Mouse (Mus musculus) B cell, adult 2 months (primary cell): Measurements from ENCODE around the gene Inpp5k.
"Not testable (repeated sequence)": the region's sequence is repeated elsewhere in the genome, so short reads cannot be mapped to it uniquely, and the experiment has no call there.

Experiments
- DNase-seq, 2 experiments: peaks; one replicate each; pipeline ENCODE4 v3.0.0; 2022

Gene Inpp5k

DNA sequence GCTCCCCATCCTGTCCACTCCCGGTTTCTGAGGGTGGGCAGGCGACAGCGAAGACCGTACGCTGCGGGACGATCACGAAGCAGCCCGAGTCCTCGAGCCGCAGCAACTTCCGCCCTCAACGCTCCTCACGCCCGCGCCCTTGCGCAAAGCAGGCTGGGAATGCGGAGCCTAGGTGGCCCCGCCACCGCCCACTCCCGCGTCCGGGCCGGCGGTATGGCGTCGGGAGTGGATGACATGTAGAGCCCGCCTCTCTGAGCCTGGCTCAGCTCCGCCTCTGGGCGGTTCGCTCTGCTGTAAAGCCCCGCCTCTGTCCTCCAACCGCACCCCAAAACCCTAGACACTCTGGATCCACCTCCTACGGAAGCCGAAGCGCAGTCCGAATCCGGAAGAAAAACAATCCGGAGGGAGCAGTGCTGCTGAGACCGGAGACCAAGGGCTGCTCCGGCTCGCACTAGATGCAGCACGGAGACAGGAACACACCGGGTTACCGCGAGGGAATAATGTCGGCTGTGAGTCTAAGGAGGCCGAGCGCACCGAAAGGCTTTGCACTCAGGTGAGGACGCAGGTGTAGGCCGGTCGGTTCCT lies at the start of gene Inpp5k:
TSS of gene Inpp5k (plus strand) at position 344 of the 585 bp plus-strand sequence.
- peak; percentile 95 for DNase-seq

DNA sequence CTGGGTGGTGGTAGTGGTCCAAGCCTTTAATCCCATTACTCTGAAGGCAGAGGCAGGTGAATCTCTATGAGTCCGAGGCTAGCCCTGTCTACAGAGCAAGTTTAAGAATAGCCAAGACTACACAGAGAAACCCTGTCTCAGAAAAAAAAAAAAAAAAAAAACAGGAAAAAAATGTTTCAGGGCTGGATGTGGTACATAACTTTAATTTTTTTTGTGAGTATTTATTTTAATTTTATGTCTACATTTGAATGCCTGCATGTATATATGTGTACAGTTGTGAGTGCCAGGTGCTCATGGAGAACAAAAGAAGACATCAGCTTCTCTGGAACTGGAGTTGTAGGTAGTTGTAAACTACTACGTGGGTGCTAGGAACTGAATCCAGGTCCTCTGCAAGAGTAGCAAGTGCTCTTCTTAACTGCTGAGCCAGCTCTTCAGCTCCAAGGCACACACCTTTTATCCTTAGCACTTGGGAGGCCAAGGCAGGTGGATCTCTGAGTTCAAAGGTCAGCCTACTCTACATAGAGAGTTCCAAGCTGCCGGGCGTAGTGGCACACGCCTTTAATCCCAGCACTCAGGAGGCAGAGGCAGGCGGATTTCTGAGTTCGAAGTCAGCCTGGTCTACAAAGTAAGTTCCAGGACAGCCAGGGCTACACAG lies 49.2 kb upstream of the Inpp5k start:
- no peak for DNase-seq

DNA sequence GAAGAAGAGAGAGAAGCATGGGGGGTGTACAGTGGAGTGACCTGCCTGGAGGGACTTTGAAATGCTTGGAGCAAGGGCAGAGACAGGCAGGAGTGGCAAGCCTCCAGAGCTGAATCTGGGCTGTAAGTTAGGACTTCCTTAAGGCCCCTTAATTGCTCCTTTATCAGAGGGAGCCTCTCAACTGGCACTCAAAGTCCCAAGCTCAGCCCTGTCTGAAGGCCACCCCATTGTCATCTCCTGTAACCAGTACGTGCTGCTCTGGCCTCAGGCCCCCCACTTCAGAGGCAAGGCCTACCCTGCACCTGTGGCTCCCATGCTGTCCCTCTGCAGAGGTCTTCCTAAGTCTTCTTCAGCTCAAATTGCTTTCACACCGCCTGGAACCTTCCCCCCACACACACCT lies 47.3 kb upstream of the Inpp5k start:
- no peak for DNase-seq

DNA sequence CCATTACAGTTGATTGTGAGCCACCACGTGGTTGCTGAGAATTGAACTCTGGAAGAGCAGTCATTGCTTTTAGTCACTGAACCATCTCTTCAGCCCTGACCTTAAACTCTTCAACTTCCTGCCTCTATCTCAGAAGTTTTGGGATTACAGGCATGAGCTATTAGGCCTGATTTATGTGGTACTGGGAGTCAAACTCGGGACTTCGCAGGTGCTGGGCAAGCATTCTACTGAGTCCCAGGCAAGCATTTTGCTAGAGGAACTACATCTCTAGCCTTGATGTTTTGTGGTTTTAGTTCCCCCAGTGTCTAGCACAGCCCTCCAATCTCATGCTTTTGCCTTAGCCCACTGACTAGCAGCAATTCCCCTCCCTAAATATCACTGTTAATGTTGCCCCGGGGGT lies 45.7 kb upstream of the Inpp5k start:
- no peak for DNase-seq

DNA sequence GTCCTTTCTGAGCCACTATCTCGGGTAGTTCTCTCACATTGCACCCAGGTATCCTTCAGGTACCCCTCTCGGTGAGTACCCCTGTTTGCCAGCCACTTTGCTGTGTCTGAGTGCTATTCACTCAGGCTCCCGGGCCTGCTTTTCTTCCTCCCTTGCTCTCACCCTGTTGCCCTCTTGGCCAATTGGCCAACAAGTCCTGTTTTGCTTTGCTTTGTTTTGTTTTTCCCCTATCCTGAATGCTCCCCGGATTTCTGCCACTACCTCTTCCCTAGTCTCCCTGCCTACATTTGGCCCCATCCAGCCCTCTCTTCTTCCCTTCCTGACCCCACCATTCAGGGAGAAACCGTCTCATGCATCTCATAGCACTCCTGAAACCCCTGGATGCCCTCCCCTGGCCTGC lies 44.8 kb upstream of the Inpp5k start:
- no peak for DNase-seq

DNA sequence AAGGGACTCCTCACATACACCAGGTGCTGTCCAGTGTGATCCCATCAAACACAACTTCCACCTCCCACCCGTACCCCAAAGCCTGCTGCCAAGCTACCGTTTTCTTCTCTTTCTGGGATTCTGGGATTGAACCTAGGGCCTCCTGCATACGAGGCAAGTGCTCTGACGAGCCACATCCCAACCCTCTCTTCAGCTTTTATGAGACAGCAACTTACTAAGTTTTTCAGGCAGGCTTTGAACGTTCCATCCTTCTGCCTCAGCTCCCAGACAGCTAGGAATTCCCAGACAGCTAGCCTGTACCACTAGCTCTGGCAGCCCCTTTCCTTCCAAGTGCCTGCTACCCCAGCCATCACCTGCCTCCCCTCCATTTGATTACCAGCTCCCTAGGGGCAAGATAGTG lies 43.8 kb upstream of the Inpp5k start:
- no peak for DNase-seq

DNA sequence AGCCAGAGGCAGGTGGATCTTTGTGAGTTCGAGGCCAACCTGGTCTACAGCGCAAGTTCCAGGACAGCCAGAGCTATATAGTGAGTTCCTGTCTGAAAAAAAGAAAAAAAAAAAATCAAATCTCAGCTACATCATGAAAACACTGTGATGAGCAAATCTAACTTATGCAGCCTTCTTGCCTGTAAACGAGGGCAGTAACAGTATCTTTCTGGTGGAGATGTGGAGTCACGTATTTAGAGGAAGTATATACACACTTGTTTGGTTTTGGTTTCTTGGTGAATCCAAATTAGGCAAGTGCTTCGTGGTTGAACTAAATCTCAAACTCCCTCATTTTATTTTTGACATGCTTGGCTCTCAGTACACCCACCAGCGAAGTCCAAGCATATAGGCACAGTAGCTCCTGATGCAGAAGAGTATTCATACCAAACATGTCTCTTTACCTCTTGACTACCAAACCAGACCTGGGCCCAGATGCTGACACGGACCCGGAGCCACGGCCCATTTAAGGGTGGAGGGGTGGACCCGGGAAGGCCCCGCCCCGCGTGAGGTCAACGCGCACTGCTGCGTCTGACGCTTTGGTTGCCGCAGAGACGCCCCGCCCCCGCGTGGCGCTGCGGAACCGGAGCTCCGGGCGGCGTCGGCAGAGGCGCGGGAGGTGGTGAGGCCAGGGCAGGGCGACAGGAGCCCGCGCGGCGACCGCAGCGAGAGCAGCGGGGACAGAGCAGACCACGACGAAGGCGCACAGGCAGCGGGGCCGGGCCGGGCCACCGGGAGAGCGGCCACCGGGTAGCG lies 43.1 kb upstream of the Inpp5k start, which contains the start of gene Pitpna:
TSS of gene Pitpna (plus strand) at position 605 of the 792 bp plus-strand sequence.
- DNase-seq, result peak; percentile 98

DNA sequence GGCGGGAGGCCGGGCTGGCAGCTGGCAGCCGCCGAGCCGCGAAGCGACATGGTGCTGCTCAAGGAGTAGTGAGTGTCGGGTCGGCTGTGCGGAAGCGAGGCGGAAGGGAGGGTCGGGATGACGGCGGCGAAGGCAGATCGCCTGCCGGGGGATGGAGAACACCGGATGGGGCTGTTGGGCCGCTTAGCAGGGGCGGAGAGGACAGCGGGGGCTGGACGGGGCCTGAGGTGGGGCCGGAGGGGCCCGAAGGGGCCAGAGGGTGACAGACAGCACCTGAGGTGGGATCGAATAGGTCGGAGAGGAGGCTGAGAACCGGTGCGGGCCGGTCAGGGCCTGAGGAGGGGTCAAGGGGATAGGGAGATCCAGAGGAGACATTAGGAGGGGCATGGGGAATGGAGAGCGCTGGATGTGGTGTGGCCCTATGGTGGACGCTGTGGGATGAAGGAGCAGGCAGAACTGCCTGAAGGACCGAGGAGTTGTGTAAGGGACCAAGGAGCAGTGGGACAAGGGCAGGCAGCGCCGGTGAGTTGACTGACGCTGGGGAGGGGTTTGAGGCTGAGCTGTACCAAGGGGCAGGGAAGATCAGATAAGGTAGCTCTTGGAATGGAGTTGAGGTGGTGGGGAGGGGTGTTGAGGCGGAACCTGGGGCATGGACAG lies 42.4 kb upstream of the Inpp5k start:
- DNase-seq, result no peak

DNA sequence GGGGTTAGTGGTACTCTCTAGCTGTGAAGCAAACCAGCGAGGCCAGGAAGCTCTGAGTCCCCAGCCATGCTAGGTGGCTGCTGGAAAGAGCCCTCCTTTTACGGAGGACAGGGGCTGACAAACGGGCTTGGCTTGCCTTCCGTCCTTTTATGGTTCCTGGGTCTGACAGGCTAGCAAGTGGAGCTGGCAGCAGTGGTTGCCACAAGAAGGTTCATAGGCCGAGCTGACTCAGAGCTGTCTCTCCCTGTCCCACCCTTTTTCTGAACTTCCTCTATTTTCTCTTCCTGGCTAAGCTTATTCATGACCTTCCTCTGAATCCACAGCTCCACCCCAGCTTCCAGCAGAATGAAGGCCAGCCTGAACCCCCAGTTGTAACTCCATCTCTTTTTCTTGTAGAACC lies 38.2 kb upstream of the Inpp5k start:
- DNase-seq, result no peak

DNA sequence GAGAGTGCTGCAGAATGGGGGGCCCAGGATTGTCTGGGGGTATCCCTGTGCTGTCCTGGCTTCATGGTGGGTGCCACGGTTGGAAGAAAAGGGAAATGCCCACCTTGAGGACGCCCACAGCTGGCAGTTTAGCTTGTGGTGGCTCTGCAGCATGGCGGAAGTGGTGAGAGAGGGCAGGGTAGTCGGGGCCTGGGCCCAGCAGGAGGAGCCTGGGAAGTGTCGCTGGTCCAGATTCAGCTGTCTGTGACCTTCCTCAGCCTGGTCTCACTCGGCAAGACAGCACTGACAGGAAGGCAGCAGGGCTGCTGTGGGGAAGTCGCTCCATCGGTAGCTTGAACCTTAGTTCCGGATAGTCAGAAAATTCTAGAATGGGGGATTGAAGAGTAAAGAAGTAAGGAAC lies 36.4 kb upstream of the Inpp5k start:
- DNase-seq, result peak; percentile 45 to 55

DNA sequence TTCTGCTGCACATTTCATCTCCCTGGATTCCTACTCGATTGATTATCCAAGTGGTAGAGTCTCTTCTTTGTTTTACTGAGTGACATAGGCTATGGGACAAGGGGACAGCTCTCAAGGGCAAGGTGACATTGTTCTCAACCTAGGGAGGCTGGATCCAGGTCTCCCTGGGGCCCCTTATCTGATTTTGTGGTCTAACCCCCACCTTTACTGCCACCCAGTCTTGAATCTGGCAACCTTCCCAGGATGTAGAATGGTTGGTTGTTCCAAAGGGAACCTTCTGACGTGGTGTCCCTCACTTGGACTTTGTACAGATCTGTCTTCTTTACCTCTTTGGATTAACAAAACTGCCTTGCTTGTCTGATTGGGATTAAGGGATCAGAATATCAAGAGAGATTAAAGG lies 35.4 kb upstream of the Inpp5k start:
- no peak for DNase-seq

DNA sequence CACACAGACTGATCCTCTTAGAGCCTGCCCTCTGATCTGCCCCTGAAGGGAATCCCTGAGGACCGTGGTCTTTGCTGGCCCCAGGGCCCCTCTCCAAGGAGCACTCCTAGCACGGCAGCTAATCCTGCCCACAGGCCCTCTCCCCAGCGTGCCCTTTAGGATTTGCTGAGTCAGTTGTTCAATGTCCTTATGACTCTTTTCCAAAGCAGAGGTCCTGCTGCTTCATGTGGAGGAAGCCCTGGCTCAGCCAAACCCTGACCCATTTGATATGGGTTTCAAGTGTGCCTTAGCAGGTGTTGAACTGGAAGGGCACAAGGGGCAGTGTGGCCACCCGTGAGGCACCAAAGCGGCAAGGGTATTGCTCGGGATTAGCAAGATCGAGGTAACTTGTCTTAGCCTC lies 35.0 kb upstream of the Inpp5k start:
- DNase-seq, result no peak

DNA sequence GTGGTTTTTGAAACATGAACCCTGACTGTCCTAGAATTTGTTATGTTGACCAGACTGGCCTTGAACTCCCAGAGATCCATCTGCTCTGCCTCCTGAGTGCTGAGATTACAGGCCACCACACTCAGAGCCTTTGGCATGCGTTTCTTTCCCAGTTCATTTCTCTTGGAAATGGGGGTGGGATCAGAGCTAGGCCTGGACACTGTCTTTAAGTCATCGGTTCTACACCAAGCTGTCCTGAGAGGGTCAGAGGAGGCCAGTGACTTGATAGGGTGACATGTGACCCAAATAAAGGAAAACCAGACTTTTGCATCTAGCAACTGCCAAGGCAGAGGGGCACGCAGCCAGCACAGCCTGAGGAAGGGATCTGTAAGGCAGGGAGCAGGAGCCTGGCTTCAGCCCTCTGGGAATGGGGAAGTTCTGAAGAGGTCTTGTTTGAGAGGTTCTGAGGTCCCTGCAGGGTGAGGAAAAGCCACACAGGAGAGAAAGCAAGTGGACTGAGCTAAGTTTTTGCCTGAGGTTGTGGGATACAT lies 34.0 kb upstream of the Inpp5k start:
- no peak for DNase-seq

DNA sequence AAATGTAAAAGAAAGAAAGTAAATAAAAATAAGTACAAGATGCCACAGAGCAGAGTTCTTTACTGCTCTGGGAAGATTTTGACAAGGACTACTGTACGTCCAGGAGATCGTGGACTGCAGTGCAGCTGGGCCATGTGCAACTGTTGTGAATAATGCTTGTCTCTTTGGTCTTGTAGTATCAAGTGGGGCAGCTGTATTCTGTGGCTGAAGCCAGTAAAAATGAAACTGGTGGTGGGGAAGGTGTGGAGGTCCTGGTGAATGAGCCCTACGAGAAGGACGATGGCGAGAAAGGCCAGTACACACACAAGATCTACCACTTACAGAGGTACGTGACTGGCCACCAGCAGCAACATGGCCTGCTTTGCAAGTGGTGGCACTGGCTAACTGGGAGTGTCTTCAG lies 32.8 kb upstream of the Inpp5k start:
- DNase-seq, result no peak

DNA sequence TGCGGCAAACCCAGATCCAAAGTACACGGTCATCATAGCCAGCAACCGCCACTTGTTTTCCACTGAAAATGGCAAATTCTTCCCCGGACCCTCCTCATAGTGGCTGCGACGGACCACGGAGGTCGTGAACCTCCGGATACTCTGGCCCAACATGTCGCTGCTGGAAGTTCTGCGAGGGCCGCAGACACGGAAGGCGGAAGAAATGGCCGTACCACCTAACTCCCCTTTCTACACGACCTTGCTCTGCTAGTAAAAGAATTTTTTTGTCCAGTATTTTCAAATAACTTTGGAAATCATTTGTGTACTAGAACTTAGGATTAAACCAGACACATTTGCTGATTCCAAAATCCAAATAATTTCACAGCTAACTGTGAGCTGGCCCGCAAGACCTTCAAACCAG lies 31.0 kb upstream of the Inpp5k start:
- DNase-seq, result not testable (repeated sequence)

DNA sequence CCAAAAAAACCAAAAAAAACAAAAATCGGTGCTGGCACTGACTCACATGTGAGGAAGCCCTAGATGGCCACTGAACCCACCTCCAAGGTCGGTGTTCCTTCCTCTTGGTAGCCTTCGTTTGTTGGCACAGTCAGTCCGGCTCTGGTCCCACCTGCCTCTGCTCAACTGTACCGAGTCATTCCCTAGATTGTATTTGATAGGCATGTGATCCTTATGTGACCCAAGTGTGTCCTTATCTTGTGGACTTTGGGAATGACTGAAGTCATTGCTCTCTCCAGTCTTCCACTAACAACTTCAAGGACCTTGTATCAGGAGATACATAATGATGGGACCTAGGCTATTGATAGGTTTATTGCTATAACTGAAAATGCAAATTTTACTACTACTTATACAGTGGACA lies 26.0 kb upstream of the Inpp5k start:
- no peak for DNase-seq

DNA sequence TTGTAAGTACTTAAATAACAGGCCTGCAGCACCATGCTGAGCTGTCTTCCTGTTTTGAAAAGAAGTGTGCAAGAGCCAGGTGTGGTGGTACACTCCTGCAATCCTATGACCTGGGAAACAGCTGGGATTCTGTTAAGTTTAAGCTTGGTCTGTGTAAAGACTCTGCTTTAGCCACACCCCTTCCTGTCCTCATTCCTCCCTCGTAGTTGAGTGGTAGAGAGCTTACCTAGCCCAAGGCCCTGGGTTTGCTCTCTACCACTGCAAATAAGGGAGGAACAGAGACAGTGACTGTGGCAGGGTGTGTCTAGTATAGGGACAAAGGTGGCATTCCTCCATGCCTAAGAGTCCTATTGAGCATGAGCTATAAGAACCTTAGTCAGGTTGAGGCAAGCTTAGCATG lies 25.5 kb upstream of the Inpp5k start:
- no peak for DNase-seq

DNA sequence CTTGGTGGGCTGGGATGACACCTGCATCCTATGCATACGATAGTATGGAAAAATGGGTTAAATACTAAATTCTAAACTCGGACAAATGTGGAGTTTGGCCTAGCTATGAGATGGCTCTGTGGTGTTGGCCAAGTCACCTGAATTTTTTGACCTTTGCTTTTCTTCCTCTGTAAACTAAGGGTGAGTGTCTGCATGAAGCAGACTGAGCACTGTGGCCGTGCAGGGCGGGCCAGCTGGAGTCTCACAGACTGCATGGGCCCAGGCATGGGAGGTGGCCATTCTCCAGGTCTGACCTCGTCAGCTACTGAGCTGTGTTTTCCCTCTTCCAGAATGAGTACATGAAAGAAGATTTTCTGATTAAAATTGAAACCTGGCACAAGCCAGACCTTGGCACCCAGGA lies 22.0 kb upstream of the Inpp5k start:
- no peak for DNase-seq

DNA sequence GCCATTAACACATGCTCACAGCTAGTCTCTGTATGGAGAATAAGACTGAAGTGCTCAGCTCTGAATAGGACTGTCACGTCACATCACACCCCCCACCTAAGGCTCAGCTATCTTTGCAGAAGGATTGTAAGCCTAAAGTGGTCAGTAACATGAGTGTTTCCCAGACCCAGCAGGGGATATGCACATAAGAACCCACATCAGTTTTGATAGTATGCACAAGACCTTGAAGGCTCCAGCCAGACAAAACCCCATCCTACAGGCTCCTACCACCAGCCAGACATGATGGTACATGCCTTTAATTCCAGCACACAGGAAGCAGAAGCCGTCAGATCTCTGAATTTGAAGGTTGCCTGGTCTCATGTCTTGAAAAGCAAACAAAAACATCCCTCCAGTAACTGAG lies 20.8 kb upstream of the Inpp5k start:
- no peak for DNase-seq

DNA sequence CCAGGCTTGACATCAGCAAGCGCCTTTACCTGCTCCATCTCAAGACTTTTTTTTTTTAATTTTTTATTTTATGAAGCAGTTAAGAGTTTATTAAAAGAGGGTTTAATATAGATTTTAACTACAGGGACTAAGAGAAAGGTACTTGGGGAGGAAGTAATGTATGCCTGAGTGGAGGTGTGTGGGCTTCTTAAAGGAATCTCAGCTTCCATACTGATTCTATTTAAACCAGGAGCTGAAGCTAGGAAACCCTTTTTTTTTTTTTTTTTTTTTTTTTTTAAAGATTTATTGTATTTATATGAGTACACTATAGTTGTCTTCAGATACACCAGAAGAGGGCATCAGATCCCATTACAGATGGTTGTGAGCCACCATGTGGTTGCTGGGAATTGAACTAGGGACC lies 16.0 kb upstream of the Inpp5k start:
- DNase-seq, result no peak

DNA sequence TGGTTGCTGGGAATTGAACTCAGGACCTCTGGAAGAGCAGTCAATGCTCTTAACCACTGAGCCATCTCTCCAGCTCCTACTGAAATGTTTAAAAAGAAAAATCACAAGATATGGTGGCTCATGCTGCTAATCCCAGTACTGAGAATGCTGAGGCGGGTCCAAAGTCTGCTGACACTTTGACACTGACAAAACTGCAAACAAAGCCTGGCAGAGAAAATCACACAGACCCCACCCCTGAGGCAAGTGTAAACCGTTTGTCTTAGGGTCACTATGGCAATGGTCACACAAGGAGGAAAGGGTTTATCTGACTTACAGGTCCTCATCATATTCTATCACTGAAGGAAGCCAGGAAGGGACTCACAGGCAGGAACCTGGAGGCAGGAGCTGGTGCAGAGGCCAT lies 15.2 kb upstream of the Inpp5k start:
- DNase-seq, result no peak

DNA sequence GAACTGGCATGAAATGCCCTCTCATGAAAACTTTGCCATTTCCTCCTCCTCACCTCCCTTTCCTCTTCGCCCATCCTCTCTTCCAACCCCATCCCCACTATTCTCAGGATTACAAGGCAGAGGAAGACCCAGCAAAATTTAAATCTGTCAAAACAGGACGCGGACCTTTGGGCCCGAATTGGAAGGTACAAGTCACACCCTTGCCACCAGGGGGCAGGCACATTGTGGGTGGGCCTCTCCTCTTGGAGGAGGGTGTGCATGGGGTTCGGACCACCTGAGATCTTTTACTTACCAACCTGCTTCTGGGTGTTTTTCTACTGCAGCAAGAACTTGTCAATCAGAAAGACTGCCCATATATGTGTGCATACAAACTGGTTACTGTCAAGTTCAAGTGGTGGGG lies 11.7 kb upstream of the Inpp5k start:
- DNase-seq, result peak; percentile 74 to 76

DNA sequence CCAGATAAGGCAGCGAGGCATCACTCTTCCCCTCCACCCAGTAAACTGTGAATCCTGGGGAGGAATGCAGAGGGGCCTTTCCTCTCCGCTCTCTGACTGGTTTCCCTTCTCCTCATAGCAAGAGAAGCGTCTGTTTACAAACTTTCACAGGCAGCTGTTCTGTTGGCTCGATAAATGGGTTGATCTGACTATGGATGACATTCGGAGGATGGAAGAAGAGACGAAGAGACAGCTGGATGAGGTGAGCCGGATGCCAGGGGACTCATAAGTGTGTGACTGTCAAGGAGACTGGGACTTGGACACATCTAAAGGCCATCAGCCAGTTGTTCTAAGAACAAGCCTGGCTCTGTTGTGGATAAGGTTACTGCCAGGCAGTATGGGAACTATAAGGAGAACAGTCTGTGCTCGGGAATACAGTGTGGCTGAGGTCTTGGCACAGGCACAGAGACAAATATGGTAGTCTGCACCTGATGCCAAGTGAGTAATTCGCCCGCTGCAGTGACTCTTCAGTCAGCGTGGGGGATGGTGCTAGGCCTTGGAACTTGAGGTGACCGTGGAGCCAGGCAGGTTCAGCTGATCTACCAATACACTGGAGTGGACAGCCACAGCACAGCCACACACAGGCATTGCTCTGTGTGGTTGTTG lies 10.5 kb upstream of the Inpp5k start:
- no peak for DNase-seq
